Mouse (Mus musculus) thymus, adult 2 months (tissue): ENCODE data around the gene Atxn1. TPM values are rescaled to one million over a fixed set of nuclear protein-coding genes. Genes with fewer than 3 reads are reported as not detected.
A peak's percentile ranks its signal among the peaks of the same experiment; 100 is the strongest.

ENCODE experiments used
- DNase-seq: peaks from one replicate; pipeline ENCODE4 v3.0.0; 2021
- H3K27ac ChIP-seq: fragments of 200-500 bp; 2 replicates; pipeline ENCODE4 v1.5.1; 2012; ENCODE audit warnings: low read length, control low read depth; ENCODE audit not compliant: control insufficient read depth, insufficient read depth
- H3K27me3 ChIP-seq: fragments of 200-500 bp; 2 replicates; pipeline ENCODE4 v1.6.1; 2012; ENCODE audit warnings: mild to moderate bottlenecking, low read length, moderate library complexity, mixed read lengths; ENCODE audit not compliant: control insufficient read depth, insufficient read depth
- H3K36me3 ChIP-seq: fragments of 200-500 bp; 2 replicates; pipeline ENCODE4 v1.6.1; 2012; ENCODE audit warnings: mild to moderate bottlenecking, low read length, moderate library complexity; ENCODE audit not compliant: control insufficient read depth, insufficient read depth
- H3K4me1 ChIP-seq: fragments of 200-500 bp; replicated peaks from 2 replicates; pipeline ENCODE4 v1.6.1; 2012; ENCODE audit warnings: low read length; ENCODE audit not compliant: control insufficient read depth, insufficient read depth
- H3K4me3 ChIP-seq: fragments of 200-500 bp; 2 replicates; pipeline ENCODE4 v1.5.1; 2012; ENCODE audit warnings: mild to moderate bottlenecking, low read length, control low read depth, moderate library complexity; ENCODE audit not compliant: control insufficient read depth, insufficient read depth
- CTCF ChIP-seq: fragments of 200-500 bp; IDR thresholded peaks from 2 replicates; pipeline ENCODE4 v1.5.1; 2012; ENCODE audit warnings: mild to moderate bottlenecking, control low read depth, low read length, moderate library complexity, borderline replicate concordance; ENCODE audit not compliant: control insufficient read depth, poor library complexity, insufficient read depth; ENCODE audit errors: extremely low read depth
- POLR2A ChIP-seq: fragments of 200-500 bp; IDR thresholded peaks from 2 replicates; pipeline ENCODE4 v1.6.1; 2012; ENCODE audit warnings: mild to moderate bottlenecking, low read length, control low read depth, moderate library complexity; ENCODE audit not compliant: control insufficient read depth, poor library complexity, insufficient read depth; ENCODE audit errors: extremely low read depth
- WGBS: fragments of 180-500 bp; shearing (Covaris S2); methylation state at CpG from one replicate; pipeline ENCODE4 v1.1.7; 2018; 5-methylcytosine and 5-hydroxymethylcytosine counted together
- polyA plus RNA-seq: library from polyadenylated mRNA; depleted of rRNA; stranded (reverse); fragments of >200 nt; gene quantifications from 2 replicates; pipeline ENCODE4 v1.2.3, GENCODE M21; 2012

The Atxn1 gene
- polyA plus RNA-seq, 1 experiment, result 13.5 TPM

GRCm38 (mm10) chr13:45514115-45514514 is 450.7 kb downstream of the Atxn1 start:
- H3K4me1 ChIP-seq, result peaks cover 14% of the 10 kb centered on the region
- 74% methylated on average over 5 of the region's 5 CpGs for WGBS
- H3K36me3 ChIP-seq, result no peaks in the 10 kb centered on the region
- no peak overlapping the region for H3K4me3 ChIP-seq
- no peak overlapping the region for H3K27ac ChIP-seq
- no peak for TF ChIP-seq CTCF
- no peak for TF ChIP-seq POLR2A
- no peak for DNase-seq
- no peaks in the 10 kb centered on the region for H3K27me3 ChIP-seq

- Histone ChIP-seq H3K36me3 (no peaks in the 10 kb centered on the region), H3K4me3 (no peak overlapping the region), H3K4me1 (peaks cover 19% of the 10 kb centered on the region), H3K27me3 (no peaks in the 10 kb centered on the region), H3K27ac (no peak overlapping the region)
- TF ChIP-seq POLR2A (no peak), CTCF (no peak)
- DNase-seq, result no peak
- WGBS, result 60% methylated on average over 12 of the region's 12 CpGs
These were observed 451.5 kb downstream of the Atxn1 start for GRCm38 (mm10) chr13:45513009-45513984.

GRCm38 (mm10) chr13:45512531-45512930 is 452.3 kb downstream of the Atxn1 start:
- Histone ChIP-seq H3K4me3 (no peak overlapping the region), H3K27ac (no peak overlapping the region), H3K27me3 (no peaks in the 10 kb centered on the region), H3K4me1 (peaks cover 26% of the 10 kb centered on the region), H3K36me3 (no peaks in the 10 kb centered on the region)
- no peak for DNase-seq
- TF ChIP-seq CTCF, result no peak
- no peak for TF ChIP-seq POLR2A
- WGBS, result 60% methylated on average over 8 of the region's 8 CpGs

GRCm38 (mm10) chr13:45511706-45512435 is 452.9 kb downstream of the Atxn1 start:
- Histone ChIP-seq H3K27ac (no peak overlapping the region), H3K4me1 (peaks cover 27% of the 10 kb centered on the region), H3K27me3 (no peaks in the 10 kb centered on the region), H3K36me3 (no peaks in the 10 kb centered on the region), H3K4me3 (no peak overlapping the region)
- no peak for TF ChIP-seq POLR2A
- TF ChIP-seq CTCF, result no peak
- WGBS, result 84% methylated on average over 6 of the region's 6 CpGs
- no peak for DNase-seq

- DNase-seq, result no peak
- peaks cover 27% of the 10 kb centered on the region for H3K4me1 ChIP-seq
- WGBS, result 85% methylated on average over 6 of the region's 6 CpGs
- H3K27ac ChIP-seq, result no peak overlapping the region
- H3K36me3 ChIP-seq, result no peaks in the 10 kb centered on the region
- no peak overlapping the region for H3K4me3 ChIP-seq
- no peaks in the 10 kb centered on the region for H3K27me3 ChIP-seq
- TF ChIP-seq CTCF (no peak), POLR2A (no peak)
These were observed 455.4 kb downstream of the Atxn1 start for GRCm38 (mm10) chr13:45509366-45509765.

GRCm38 (mm10) chr13:45508495-45508894 is 456.3 kb downstream of the Atxn1 start:
- Histone ChIP-seq H3K27ac (no peak overlapping the region; the same call in 1 of the 2 replicates), H3K4me3 (peak overlapping the region; percentile 53), H3K27me3 (no peaks in the 10 kb centered on the region), H3K36me3 (no peaks in the 10 kb centered on the region), H3K4me1 (peaks cover 20% of the 10 kb centered on the region)
- DNase-seq, result peak; percentile 25
- WGBS, result 8% methylated on average over 8 of the region's 8 CpGs
- TF ChIP-seq CTCF (no peak), POLR2A (no peak)
